Mouse (Mus musculus): ENCODE data around the gene Arhgef19. TPM values are rescaled to one million over a fixed set of nuclear protein-coding genes. Genes with fewer than 3 reads are reported as not detected.

Gene Arhgef19
- polyA plus RNA-seq, 1 experiment from 2014 or later = 10.9 TPM

Other genes with a start within 250 kb of the Arhgef19 start
- gene Mfap2, start 229.1 kb upstream of the Arhgef19 start, polyA plus RNA-seq (2016; fragmentation: Nextera tagmentation; extraction: Ambion mirVana) = 344 and 345 TPM in 2 replicates
- gene Crocc, start 178.9 kb upstream of the Arhgef19 start, polyA plus RNA-seq (2016; fragmentation: Nextera tagmentation; extraction: Ambion mirVana) = 13.2 and 14.1 TPM in 2 replicates
- 57.6 and 60.7 TPM in 2 replicates for gene Necap2, start 161.1 kb upstream of the Arhgef19 start, polyA plus RNA-seq (2016; fragmentation: Nextera tagmentation; extraction: Ambion mirVana)
- 0.13 TPM in 1 of 2 replicates, not detected in the other for gene Spata21, start 151.2 kb upstream of the Arhgef19 start, polyA plus RNA-seq (2016; fragmentation: Nextera tagmentation; extraction: Ambion mirVana)
- gene Szrd1, start 99.7 kb upstream of the Arhgef19 start, polyA plus RNA-seq (2016; fragmentation: Nextera tagmentation; extraction: Ambion mirVana) = 30.7 and 32.4 TPM in 2 replicates
- 28.3 and 28.6 TPM in 2 replicates for gene Fbxo42, start 91.6 kb upstream of the Arhgef19 start, polyA plus RNA-seq (2016; fragmentation: Nextera tagmentation; extraction: Ambion mirVana)
- gene Rsg1, start 25.5 kb upstream of the Arhgef19 start, polyA plus RNA-seq (2016; fragmentation: Nextera tagmentation; extraction: Ambion mirVana) = 5.8 and 5.9 TPM in 2 replicates
- gene Epha2, start 61.7 kb downstream of the Arhgef19 start, polyA plus RNA-seq (2016; fragmentation: Nextera tagmentation; extraction: Ambion mirVana) = 2.7 and 3.2 TPM in 2 replicates
- 2.3 and 2.5 TPM in 2 replicates for gene Fam131c, start 128.7 kb downstream of the Arhgef19 start, polyA plus RNA-seq (2016; fragmentation: Nextera tagmentation; extraction: Ambion mirVana)
- gene Clcnka, start 159.2 kb downstream of the Arhgef19 start, polyA plus RNA-seq (2016; fragmentation: Nextera tagmentation; extraction: Ambion mirVana) = 0.66 and 1.3 TPM in 2 replicates
- gene Clcnkb, start 176.5 kb downstream of the Arhgef19 start, polyA plus RNA-seq (2016; fragmentation: Nextera tagmentation; extraction: Ambion mirVana) = not detected in 2 replicates
- 0.10 TPM in 1 of 2 replicates, not detected in the other for gene Hspb7, start 181.3 kb downstream of the Arhgef19 start, polyA plus RNA-seq (2016; fragmentation: Nextera tagmentation; extraction: Ambion mirVana)
- not detected in 2 replicates for gene Srarp, start 196.6 kb downstream of the Arhgef19 start, polyA plus RNA-seq (2016; fragmentation: Nextera tagmentation; extraction: Ambion mirVana)
- gene Zbtb17, start 205.2 kb downstream of the Arhgef19 start, polyA plus RNA-seq (2016; fragmentation: Nextera tagmentation; extraction: Ambion mirVana) = 50.7 and 56.6 TPM in 2 replicates

Measured in hindbrain, embryonic 12.5 days (tissue).